Mouse (Mus musculus) mouse trophoblast stem cell (cell line): ENCODE measurements around the gene Rab5if.
"Not testable (repeated sequence)": the region's sequence is repeated elsewhere in the genome, so short reads cannot be mapped to it uniquely, and the experiment has no call there.

ENCODE experiments used
- in situ Hi-C, 2 experiments: fragments of 300-500 bp; cut with MseI, MboI; formaldehyde crosslinking; loops; 2 replicates in 1 of 2; 3 replicates in 1 of 2; pipeline ENCODE4 v1.15.1; 2025

Gene Rab5if

DNA sequence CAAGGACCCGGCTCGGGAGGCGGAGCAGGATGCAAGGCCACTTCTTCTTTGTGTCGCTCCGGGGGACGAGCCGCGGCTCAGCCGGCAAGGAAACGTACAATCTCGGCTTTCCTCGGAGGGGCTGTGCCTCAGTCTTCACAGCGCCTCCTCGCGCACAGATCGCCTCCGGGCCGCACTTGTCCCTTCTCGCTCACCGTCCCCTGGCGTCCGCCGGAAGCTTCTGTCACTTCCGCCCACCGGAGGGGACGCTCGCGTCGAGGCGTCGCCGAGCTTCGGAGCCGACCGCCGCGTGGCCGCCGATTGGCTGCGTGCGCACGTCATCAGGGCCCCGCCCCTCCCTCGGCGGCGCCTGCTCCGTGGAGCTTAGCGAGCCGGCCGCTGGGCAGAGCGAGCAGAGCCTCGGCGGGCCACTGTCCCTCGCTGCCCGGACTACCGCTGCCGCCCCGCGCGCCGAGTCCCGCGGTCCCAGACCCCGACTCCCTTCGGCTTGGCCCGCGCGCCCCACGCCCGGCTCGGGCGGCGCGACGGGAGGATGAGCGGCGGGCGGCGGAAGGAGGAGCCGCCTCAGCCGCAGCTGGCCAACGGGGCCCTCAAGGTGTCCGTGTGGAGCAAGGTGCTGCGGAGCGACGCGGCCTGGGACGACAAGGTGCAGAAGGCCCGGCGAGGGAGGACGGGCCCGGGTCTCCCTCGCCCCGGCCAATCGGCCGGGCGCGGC lies at the start of gene Rab5if:
TSS of gene Rab5if (plus strand) at position 357 of the 715 bp plus-strand sequence.
- in situ Hi-C loops, result no loop called here

DNA sequence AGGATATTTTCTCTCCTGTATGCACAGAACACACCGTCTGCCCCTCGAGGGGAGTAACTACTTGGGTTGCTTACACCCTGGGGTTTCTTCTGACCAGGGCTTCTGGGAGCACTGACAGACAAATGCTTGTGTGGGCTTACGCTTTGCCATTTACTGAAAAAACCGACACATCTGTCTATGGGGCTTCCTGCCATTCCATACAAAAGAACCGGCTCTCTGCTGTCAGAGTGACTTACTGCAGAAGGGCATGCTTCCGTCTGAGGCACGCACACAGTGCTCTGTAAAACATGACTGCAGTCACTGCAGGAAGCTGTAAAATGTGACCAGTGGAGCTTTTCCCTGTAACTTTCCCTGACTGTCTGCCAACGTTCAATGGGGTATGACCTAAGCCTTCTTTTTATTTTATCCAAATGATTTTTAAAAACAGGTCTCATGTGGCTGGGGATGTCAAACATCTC lies 48.6 kb upstream of the Rab5if start:
- in situ Hi-C loops, result no loop called here

DNA sequence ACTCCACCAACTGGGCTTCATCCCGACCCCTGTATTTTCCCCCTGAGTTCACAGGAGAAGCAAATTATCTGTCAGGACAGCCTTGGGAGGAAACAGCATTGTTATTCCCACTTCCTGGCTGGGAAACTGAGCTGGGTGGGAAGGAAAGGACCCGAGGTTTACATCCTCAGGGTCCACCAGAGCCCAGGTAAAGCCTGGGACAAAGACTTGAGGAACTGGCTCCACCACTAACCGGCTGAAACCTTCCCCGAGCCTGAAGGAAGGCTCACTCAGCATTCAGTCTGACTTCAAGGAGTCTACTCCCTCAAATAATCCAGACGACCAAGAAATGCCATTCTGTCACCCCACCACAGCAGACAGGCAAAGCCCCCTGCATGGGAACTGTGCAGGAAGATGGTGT lies 48.0 kb upstream of the Rab5if start:
- in situ Hi-C loops, result no loop called here

DNA sequence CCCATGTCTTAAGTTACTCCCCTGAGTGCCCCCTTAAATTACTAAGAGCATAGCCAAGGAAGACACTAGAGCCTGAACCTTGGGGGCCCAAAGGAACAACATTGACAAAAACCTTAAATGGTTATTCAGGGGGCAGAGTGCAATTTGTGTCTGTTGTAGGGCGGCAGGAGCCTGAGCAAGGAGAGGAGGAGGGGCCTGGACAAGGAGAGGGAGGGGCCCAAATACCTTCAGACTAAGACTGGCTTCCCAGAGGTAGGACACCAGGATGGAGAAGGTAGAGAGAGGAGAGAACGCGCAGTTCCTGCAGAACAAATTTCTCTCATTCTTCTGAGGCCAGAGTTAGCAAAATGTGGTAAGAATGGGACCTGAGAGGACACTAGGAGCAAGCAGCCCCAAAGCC lies 47.5 kb upstream of the Rab5if start:
- in situ Hi-C loops, result no loop called here

DNA sequence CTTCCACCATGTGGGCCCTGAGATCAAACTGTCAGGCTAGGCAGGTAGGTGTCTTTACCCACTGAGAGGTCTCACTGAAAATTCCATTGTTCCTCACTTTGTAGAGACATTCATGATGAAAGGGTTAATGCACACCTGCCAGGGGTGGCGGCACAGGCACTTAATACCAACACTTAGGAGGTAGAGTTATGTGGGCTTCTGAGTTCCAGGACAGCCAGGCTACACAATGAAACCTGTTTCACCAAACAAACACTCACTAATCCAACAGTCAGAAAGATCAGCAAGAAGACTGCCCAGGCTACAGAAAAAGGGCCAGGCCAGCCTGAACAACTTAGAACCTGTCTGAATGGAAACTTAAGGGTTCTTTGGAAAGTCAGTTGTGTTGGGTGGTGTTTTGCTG lies 46.8 kb upstream of the Rab5if start:
- in situ Hi-C loops, result no loop called here

DNA sequence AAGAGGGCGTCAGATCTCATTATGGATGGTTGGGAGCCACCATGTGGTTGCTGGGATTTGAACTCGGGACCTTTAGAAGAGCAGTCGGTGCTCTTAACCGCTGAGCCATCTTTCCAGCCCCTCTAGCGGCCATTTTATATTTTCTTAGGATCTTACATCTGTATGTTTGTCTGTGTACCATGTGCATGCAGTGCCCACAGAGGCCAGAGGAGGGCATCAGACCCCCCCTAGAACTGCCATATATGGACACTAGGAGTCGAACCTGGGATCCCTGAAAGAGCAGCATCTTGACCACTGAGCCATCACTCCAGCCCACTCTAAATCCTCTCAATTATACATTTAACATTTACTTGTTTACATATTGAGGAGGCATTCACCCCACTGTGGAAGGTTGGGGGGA lies 37.8 kb upstream of the Rab5if start:
- in situ Hi-C loops, result not testable (repeated sequence)

DNA sequence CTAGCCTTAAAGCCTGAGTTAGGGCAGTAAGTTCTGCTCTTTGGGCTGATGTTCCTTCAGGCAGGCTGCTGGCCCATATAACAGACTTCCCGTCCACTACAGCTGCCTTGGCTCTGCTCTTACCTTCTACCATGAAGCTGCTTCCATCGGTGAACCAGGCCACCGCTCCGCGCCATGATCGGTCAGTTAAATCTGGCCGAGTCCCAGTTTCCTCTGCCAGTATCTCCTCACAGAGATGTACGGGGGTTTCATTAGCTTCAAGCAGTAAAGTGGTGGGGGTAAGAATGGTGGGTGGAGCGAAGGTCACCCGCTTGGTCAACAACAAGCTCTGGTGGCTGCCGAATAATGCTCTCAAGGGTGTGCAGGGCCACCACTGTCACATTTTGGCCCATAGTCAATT lies 28.6 kb upstream of the Rab5if start:
- in situ Hi-C loops, result no loop called here

DNA sequence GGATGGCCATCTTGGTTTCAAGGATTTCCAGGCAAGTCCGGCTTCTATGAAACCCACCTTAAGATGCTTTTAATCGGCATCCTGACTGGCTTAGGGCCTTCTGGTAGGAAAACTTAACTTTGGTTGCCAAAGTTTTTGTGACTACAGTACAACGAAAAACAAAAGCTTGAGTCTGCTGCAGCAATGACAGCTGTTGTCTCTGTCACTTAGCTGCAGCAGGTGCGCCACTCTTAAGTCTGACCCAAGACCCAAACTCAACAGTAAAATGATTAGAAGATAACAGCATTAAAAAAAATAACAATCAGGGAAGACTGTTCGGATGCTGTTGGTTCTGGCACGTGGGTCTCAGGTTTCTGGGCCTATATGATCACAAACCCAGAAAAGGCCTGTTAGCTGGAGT lies 24.1 kb upstream of the Rab5if start:
- in situ Hi-C loops, result no loop called here

DNA sequence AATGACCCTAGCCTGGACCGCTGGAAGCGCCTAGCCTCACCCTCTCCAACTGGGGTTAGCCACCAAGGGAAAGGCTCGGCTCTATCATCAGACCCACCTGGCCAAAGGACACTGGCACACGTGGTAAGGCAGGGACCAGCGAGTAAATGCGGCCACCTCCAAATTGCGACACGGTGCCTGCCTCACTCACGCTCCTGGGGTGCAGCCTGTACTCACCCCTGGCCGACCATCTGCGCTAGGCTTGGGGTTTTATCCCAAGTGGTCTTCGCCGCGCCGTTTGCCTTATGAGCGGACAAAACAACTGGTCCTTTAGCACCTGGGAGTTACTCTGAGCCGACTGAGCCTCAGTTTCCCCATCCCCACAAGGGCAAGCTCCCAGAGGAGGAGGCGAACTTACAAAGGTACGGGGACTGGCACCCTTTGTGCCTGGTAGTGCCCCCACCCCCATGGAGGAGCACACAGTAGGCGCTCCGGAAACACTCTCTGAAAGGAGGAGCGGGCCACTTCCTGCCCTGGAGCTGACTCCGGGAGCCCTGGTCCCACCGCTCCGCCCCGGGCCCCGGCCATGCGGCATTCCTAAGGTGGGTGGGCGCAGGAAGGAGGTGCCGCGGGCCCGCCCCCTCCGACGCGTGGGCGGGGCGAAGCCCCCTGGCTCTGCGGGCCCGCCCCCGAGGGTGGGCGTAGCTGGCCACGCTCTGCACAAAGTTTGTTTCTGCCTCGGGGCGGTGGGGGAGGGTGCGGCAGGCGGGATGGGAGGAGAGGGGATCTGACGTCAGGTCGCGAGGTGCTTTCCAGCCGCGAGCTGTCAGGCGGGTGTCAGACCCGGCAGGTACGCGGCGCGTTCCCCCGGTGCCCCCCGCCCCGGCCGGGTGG lies 23.4 kb upstream of the Rab5if start, which contains the start of gene Tgif2:
TSS of gene Tgif2 (plus strand) at position 689 of the 873 bp plus-strand sequence.
- in situ Hi-C loops, result no loop called here

DNA sequence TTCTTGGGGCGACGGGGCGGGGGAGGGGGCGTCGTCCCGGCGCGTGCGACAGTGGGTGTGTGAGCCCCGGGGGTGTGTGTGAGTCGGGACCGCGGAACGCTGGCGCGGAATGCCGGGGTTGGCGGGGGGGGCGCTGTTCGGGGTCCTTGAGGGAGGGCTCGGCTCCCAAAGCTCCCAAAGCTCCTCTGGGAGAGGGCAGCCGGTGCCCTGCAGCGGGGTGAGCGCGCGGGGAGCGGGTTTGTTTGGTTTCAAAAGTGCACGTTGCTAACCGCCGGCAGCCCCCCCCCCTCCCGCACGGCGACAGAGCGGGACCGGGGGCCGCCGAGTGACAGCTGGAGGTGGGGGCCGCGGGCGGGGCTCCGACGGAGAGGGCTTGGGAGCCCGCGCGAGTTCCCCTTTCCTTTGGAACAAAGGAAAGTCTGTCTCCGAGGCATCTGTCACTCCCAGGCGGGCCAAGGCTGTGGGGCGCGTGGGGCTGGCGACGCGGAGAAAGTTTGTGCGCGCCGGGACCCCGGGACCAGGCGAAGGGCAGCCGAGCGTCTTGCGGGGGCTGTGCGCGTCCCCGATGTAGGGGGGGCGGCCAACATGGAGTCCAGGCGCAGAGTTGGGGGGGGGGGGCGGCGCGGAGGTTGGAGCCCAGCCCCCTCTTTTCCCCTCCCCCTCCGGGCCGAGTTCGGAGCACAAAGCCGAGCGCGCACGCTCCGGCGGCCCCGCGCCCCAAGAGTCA lies 22.5 kb upstream of the Rab5if start:
- in situ Hi-C loops, result no loop called here

DNA sequence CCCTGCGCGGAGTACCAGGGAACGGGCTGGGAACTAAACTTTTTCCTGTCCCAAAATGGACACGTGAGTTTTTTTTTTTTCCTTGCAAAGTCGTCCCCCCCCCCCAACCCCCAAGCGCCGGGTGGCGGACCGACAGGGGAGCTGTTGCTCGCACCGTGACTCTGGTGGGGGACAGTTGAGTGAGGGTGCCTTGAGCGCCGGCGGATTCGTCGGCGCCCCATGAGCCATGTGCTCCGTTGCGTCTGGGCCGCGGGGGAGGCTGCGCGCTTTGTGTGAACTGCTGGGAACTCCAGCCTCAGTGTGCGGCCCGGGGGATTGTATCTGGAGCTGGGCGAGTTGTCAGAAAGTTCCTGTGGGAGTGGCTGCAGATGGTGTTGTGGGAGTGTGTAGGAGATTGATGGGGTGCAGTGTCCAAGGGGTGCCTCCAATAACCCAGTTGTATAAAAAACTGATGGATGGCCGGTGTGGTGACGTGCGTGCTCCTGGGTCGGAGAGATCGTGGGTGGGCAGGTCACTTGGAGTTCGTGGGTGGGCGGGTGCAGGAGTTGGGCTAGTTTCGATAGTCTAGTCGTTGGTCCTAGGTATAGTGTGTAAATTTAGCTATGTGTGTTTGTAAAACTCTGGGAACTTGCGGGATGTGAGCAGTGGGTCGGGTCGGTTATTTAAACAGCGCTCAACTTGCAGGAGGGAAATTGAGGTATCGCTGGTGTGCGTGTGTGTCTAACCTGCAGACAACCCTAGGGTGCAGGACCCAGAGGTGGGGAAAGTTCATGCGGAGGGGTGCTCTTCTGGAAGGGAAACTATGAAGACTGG lies 21.7 kb upstream of the Rab5if start:
- in situ Hi-C loops, result no loop called here

DNA sequence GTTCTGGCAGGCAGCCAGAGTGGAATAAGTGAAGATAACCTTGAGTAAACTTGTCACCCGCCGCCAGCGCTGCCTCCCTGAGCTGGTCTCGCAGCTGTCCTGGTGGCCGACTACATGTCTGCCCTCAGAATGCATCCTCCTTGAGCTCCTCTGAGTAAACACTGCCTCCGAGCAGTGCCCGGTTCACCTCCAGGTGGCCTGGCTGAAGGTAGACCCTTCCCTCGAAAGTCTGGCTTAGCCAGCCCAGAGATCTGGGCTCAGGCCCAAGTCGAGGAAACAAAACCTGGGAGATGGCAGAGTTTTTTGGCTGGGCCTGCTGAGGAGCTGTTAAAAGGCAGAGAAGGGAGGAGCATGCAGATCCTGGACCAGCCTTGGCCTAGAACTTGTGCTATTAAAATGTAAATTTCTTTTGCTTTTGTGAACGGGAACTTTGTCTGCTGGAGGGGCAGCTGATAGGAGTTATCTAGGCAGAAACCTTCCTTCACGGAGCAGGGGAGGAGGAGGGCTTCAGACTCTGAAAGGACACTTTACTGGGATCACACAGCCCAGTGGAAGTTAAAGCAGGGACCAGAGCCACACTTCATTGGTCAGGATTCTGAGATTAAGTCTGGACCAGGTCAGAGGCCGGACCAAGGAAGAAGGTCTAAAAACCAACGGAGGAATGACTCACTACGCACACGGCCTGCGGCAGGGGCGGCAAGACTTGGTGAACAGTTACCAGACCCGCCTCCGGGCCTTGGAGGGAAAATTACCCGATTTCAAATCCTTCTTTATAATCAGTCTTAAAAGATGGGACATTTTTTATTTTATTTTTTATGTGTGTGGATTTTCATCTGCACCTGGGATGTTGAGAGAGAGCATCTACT lies 20.9 kb upstream of the Rab5if start:
- in situ Hi-C loops, result no loop called here

DNA sequence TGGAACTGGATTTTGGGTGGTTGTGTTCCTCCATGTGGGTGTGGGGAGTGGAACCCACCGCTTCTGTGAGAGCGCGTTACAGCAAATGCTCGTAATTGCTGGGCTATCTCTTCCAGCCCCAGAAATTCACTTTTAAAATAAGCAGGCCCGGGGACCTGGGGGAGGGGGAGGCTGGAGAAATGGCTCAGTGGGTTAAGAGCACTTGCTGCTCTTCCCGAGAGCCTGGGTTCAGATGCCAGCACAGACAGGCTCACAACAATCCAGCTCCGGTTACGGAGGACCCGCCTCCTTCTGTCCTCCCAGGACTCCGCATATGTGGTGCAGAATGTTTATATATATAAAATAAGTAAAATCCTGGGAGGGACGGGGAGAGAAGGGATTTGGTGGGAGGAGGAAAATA lies 20.2 kb upstream of the Rab5if start:
- in situ Hi-C loops, result no loop called here

DNA sequence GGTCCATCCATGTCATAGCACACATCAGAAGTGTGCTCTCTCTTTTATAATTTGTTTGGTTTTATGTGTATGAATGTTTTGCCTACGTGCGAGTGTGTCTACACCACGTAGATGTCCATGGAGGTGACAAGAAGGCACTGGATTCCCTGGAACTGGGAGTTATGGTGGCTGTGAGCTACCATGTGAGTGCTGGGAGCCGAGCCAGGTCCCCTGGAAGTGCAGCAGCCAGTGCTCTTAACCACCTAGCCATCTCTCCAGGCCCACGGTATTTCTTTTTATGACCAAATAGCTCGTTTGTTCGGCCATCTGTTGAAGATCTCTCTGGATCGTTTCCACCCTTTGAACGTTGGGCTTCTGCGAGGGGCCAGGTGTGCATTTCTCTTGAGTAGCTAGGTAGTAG lies 19.6 kb upstream of the Rab5if start:
- in situ Hi-C loops, result no loop called here

DNA sequence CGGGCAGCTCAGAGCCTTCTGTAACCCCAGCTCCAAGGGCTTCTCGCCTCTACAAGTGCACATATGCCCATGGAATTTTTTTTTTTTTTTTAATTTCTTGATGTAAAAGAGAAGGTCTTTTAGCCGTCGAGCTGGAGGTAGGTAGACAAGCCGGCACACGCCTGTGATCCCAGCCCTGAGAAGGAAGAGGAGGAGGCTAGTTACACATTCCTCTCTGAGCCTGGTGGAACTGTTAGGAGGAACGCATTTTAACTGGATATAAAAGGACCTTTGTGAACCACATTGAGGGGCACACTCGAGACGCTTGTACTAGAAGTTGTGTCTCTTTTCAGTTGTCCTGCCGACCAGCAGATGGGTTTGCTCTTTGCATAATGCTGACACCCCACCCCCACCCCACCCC lies 18.2 kb upstream of the Rab5if start:
- in situ Hi-C loops, result no loop called here

DNA sequence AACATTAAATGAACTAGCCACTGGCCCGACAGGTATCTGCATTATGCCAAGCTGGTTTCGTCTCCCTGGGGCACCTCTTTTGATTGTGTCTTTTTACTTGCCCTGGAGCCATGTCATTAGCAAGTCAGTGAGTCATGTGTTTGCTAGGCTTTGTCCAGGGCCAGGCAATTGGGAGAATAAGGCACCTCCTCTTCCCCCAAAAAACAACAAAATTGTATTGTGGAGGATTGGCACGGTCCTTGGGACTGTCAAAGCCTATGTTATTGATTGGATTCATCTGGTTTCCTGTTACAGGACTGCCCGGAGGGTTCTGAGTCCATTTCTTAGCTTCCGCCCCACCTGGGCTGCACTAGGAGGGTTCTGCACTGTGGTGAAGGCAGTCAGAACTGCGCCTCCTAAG lies 15.3 kb upstream of the Rab5if start:
- in situ Hi-C loops, result no loop called here

DNA sequence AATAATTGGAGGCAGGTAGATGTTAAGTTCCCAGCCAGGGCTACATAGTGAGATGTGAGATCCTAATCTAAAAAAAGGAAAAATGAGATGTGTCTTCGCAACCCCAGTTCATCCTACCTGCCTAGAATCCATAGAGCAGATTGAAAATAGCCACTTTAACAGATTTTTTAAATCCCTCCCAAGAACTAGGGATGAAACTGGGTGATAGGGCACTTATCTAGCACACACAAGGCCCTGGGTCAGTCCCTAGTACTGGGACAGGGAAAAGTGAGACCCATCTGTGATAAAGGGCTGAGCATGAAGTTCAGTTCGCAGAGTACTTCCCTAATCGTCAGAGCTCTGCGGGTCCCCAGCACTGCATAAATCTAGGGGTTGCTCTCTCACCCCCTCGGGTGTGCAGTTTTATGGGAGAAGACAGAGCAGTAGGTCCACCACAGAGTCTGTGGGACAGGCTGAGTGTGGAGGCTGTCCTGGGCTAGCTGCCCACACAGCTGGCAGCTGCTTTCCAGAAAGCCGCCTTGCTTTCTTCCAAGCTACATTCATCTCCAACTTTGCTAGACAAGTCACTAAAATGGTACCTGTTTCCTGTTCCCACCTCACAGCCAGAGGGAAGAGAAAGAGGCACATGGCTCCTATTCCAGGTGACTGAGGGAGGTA lies 14.3 kb upstream of the Rab5if start:
- in situ Hi-C loops, result no loop called here

DNA sequence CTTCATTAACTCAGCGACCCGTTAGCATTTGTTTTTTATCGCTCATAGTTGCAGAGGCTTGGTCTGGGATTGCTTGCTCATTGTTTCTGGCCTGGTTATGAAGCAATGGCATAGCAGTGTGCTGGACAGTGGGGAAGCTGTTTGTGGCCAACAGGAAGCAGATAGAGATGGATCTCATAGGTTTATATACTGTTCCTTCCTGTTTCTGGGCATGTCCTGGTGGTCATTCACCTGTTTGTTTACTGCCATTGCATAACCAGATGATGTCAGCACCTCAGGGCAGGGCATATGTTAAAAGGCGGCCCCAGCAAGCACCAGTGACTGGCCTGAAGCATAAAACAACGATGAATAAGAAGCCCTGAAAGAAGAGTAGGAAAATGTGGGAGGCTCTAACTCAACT lies 12.4 kb upstream of the Rab5if start:
- in situ Hi-C loops, result no loop called here

DNA sequence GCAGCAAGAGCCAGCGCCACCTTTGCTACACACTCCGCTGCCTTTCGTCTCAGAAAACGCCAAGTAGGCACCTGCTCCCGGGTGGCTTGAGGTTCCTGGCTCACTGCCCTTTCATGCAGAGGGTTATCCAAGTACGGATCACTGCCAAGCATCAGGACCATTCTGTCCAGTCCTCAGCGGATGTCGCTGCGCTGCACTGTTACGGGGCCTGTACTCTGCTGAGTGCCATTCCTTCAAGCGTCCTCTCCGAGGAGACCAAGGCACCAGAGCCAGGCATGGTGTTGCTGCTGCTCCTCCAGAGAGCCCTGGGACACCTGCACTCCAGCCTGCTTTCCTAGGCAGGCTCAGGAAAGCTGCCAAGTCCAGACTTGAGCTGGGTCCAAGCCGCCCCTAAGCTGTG lies 9.3 kb upstream of the Rab5if start:
- in situ Hi-C loops, result not testable (repeated sequence)
